Mouse (Mus musculus): Measurements from ENCODE around the gene Mamstr. TPM values are rescaled to one million over a fixed set of nuclear protein-coding genes. Genes with fewer than 3 reads are reported as not detected.

Gene Mamstr
- polyA plus RNA-seq, 1 experiment from 2014 or later = 5.0 TPM

DNA sequence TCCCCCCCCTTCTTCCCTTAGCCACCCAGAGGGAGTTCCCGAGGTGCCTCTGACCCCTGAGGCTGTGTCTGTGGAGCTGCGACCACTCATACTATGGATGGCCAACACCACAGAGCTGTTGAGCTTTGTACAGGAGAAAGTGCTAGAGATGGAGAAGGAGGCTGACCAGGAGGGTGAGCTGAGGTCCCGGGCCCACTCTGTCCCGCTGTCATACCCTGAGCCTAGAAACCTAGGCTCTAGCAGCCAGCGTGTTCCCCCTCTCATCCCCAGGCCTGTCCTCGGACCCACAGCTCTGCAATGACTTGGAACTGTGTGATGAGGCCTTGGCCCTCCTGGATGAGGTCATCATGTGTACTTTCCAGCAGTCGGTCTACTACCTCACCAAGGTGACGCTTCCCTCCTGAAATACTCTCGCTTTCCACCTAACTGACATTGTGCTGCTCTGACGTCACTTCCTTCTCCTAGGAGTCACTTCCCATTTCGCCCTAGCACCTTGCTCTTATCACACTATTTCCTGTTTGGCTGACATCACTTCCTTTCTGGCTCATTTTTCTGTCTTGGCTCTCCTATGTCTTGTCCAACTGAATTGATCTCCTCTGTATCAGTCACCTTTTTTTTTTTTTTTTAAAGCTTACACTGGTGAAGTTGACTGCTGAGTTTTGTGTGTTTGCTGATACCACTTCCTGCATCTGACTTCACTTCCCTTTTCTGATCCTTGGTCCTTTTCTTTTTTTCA is 4.7 kb upstream of the Mamstr start:
- Histone ChIP-seq H3K36me3 (ENCODE audit: control insufficient read depth, insufficient read depth, low read length) (0 out of 2 replicates have a peak, but pooled peaks cover 4% of the 10 kb centered on the region), H3K4me2 (replicated peaks; ENCODE audit: low read depth, low read length) (no peak overlapping the region), H3K9me3 (ENCODE audit: control insufficient read depth, low read length) (no peaks in the 10 kb centered on the region; the same call in 1 of the 2 replicates), H3K4me1 (ENCODE audit: control insufficient read depth, insufficient read depth, low read length) (peaks cover 19% of the 10 kb centered on the region), H3K27me3 (ENCODE audit: control insufficient read depth, insufficient read depth, low read length) (0 out of 2 replicates have a peak, but pooled peaks cover 6% of the 10 kb centered on the region), H3K9ac (ENCODE audit: low read depth, low read length) (no peak overlapping the region), H3K4me3 (ENCODE audit: low read length) (no peak overlapping the region), H3K27ac (ENCODE audit: low read depth, low read length) (peak overlapping the region; percentile 9; the same call in 1 of the 2 replicates)
- no peak for ATAC-seq (ENCODE audit: low FRiP score, low TSS enrichment)
- WGBS = 83% methylated on average over 11 of the region's 11 CpGs

DNA sequence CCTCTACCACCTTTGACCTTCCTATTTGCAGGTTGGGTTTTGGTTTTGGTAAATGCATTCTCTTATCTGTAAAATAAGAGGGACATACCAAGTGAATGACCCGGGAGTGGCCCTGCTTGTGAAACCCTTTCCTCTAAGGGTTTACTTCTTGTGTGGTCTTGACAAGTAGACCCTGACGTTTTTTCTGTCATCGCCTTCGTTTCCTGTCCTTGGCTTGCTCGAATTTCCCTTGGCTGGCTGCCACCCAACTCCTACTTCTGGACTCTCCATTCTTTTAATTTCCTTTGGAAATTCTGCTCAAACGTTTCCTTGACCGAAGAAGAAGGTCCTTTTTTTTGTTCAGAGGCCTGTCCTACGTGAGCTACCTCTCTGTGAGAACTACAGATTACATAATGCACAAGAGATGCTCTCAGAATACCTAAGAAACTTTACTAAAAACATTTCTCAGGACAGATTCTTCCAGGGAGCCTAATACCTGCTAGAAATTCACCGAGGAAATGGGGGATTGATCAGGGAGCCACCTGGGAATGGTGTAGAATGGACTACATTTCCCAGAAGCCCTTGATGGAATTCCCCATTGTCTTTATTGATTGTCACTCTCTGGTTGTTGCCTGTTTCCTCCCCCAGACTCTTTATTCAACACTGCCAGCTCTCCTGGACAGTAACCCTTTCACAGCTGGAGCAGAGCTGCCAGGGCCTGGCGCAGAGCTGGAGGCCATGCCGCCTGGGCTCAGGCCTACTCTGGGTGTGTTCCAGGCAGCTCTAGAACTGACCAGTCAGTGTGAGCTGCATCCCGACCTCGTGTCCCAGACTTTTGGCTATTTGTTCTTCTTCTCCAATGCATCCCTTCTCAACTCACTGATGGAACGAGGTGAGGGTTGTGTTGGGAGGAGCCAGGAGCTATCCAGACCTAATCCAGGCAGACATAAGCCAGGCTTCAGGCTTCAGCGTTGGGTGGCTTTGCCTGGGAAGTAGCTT is 3.8 kb upstream of the Mamstr start:
- ATAC-seq (ENCODE audit: low FRiP score, low TSS enrichment) = no peak
- Histone ChIP-seq H3K4me3 (ENCODE audit: low read length) (no peak overlapping the region), H3K9me3 (ENCODE audit: control insufficient read depth, low read length) (no peaks in the 10 kb centered on the region; the same call in 1 of the 2 replicates), H3K9ac (ENCODE audit: low read depth, low read length) (no peak overlapping the region), H3K27me3 (ENCODE audit: control insufficient read depth, insufficient read depth, low read length) (0 out of 2 replicates have a peak, but pooled peaks cover 6% of the 10 kb centered on the region), H3K27ac (ENCODE audit: low read depth, low read length) (peak overlapping the region; percentile 13; the same call in 1 of the 2 replicates), H3K36me3 (ENCODE audit: control insufficient read depth, insufficient read depth, low read length) (0 out of 2 replicates have a peak, but pooled peaks cover 4% of the 10 kb centered on the region), H3K4me1 (ENCODE audit: control insufficient read depth, insufficient read depth, low read length) (peaks cover 27% of the 10 kb centered on the region), H3K4me2 (replicated peaks; ENCODE audit: low read depth, low read length) (no peak overlapping the region)
- 69% methylated on average over 15 of the region's 15 CpGs for WGBS

GRCm38 (mm10) chr7:45637710-45638109 is 2.1 kb upstream of the Mamstr start:
- H3K27ac ChIP-seq (ENCODE audit: low read depth, low read length) = no peak overlapping the region
- 0 out of 2 replicates have a peak, but pooled peaks cover 6% of the 10 kb centered on the region for H3K27me3 ChIP-seq (ENCODE audit: control insufficient read depth, insufficient read depth, low read length)
- WGBS = 96% methylated on average over 6 of the region's 6 CpGs
- peaks cover 36% of the 10 kb centered on the region for H3K4me1 ChIP-seq (ENCODE audit: control insufficient read depth, insufficient read depth, low read length)
- no peak overlapping the region for H3K4me3 ChIP-seq (ENCODE audit: low read length)
- H3K4me2 ChIP-seq (replicated peaks; ENCODE audit: low read depth, low read length) = peak overlapping the region; percentile 40; the same call in 1 of the 2 replicates
- no peak overlapping the region for H3K9ac ChIP-seq (ENCODE audit: low read depth, low read length)
- no peak for ATAC-seq (ENCODE audit: low FRiP score, low TSS enrichment)
- no peaks in the 10 kb centered on the region; the same call in 1 of the 2 replicates for H3K9me3 ChIP-seq (ENCODE audit: control insufficient read depth, low read length)
- 0 out of 2 replicates have a peak, but pooled peaks cover 4% of the 10 kb centered on the region for H3K36me3 ChIP-seq (ENCODE audit: control insufficient read depth, insufficient read depth, low read length)

DNA sequence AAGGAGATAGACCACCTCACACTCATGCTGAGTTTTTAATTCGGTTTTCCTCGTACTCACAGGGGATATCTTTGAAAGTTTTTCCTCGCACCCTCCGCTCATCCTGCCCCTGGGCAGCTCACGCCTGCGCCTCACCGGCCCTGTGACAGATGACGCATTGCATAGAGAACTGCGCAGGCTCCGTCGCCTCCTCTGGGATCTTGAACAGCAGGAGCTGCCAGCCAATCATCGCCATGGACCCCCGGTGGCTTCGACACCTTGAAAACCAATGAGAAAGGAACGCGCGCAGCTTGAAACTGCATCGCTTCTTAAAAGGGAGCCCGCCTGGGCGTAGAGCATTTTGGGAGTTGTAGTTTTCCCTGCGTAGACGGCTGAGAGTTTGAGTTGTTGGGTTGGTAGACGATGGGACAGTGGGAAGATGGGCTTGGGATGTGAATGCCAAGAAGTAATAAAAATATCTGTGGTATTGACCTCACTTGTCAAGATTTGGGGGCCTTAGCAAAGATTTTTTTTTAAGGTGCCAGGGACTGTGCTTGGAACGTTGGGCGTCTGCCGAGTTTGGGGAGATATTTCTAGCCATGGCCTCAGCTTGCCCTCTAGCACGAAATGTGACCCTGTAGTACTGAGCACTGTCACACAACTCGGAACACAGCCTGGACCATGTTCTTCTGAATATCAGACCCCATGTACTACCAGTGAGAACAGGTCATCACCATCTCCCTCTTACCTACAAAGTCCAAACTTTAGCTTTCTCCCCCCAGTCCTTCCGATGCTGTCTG is 965 bp upstream of the Mamstr start:
- 20% methylated on average over 29 of the region's 29 CpGs for WGBS
- Histone ChIP-seq H3K27me3 (ENCODE audit: control insufficient read depth, insufficient read depth, low read length) (no peaks in the 10 kb centered on the region), H3K9ac (ENCODE audit: low read depth, low read length) (peak overlapping the region; percentile 28), H3K4me2 (replicated peaks; ENCODE audit: low read depth, low read length) (peak overlapping the region; percentile 40), H3K4me1 (ENCODE audit: control insufficient read depth, insufficient read depth, low read length) (peaks cover 39% of the 10 kb centered on the region), H3K4me3 (ENCODE audit: low read length) (peak overlapping the region; percentile 20; the same call in 1 of the 2 replicates), H3K9me3 (ENCODE audit: control insufficient read depth, low read length) (no peaks in the 10 kb centered on the region; the same call in 1 of the 2 replicates), H3K36me3 (ENCODE audit: control insufficient read depth, insufficient read depth, low read length) (0 out of 2 replicates have a peak, but pooled peaks cover 4% of the 10 kb centered on the region), H3K27ac (ENCODE audit: low read depth, low read length) (0 out of 2 replicates have a peak overlapping the region, but pooled peaks have one; percentile 3)
- ATAC-seq (ENCODE audit: low FRiP score, low TSS enrichment) = peak; percentile 82

GRCm38 (mm10) chr7:45640191-45640957 is 597 bp downstream of the Mamstr start:
- no peak overlapping the region for H3K4me2 ChIP-seq (replicated peaks; ENCODE audit: low read depth, low read length)
- no peaks in the 10 kb centered on the region; the same call in 1 of the 2 replicates for H3K9me3 ChIP-seq (ENCODE audit: control insufficient read depth, low read length)
- 0 out of 2 replicates have a peak, but pooled peaks cover 4% of the 10 kb centered on the region for H3K36me3 ChIP-seq (ENCODE audit: control insufficient read depth, insufficient read depth, low read length)
- peaks cover 51% of the 10 kb centered on the region for H3K4me1 ChIP-seq (ENCODE audit: control insufficient read depth, insufficient read depth, low read length)
- H3K27ac ChIP-seq (ENCODE audit: low read depth, low read length) = peak overlapping the region; percentile 12; the same call in 1 of the 2 replicates
- H3K4me3 ChIP-seq (ENCODE audit: low read length) = no peak overlapping the region
- 56% methylated on average over 19 of the region's 19 CpGs for WGBS
- no peak for ATAC-seq (ENCODE audit: low FRiP score, low TSS enrichment)
- H3K27me3 ChIP-seq (ENCODE audit: control insufficient read depth, insufficient read depth, low read length) = no peaks in the 10 kb centered on the region
- H3K9ac ChIP-seq (ENCODE audit: low read depth, low read length) = no peak overlapping the region

DNA sequence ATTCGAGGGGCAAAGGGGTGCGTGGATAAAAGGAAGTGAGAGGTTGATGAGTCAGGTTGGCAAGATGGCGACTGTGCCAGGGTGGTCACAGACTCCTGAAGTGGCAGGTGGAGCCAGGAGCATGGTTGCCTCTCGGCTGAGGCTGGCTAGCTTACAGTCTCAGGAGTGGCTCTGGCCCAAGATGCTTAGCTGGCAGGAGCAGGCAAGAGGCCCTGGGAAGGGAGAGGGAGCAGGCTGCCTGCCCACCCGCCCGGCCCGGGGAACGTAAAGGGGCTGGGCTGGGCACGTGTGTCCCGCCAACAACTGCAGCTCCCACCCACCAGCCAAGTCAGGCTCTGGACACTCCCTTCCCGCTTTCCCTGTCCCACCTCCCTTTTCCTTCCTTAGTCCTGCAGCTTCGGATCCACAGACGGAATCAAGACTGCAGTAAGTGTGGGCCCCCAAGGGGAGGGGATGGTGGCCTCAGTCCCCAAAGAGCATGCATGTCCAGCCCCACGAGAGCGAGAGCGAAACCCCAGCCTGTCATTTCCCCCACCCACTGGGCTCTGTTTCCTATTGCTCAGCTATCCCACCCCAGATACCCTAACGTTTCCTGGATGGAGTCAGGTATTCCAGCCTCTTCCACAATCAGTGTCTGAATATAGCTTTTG is 1.7 kb downstream of the Mamstr start:
- H3K4me3 ChIP-seq (ENCODE audit: low read length) = peak overlapping the region; percentile 17; the same call in 1 of the 2 replicates
- H3K27ac ChIP-seq (ENCODE audit: low read depth, low read length) = 0 out of 2 replicates have a peak overlapping the region, but pooled peaks have one; percentile 24
- H3K9me3 ChIP-seq (ENCODE audit: control insufficient read depth, low read length) = no peaks in the 10 kb centered on the region
- 48% methylated on average over 17 of the region's 17 CpGs for WGBS
- no peak overlapping the region; the same call in 1 of the 2 replicates for H3K9ac ChIP-seq (ENCODE audit: low read depth, low read length)
- H3K4me1 ChIP-seq (ENCODE audit: control insufficient read depth, insufficient read depth, low read length) = peaks cover 46% of the 10 kb centered on the region
- H3K27me3 ChIP-seq (ENCODE audit: control insufficient read depth, insufficient read depth, low read length) = no peaks in the 10 kb centered on the region
- no peak for ATAC-seq (ENCODE audit: low FRiP score, low TSS enrichment)
- H3K4me2 ChIP-seq (replicated peaks; ENCODE audit: low read depth, low read length) = peak overlapping the region; percentile 82; the same call in 1 of the 2 replicates
- 0 out of 2 replicates have a peak, but pooled peaks cover 2% of the 10 kb centered on the region for H3K36me3 ChIP-seq (ENCODE audit: control insufficient read depth, insufficient read depth, low read length)

- 79% methylated on average over 5 of the region's 5 CpGs for WGBS
- 0 out of 2 replicates have a peak overlapping the region, but pooled peaks have one; percentile 24 for H3K27ac ChIP-seq (ENCODE audit: low read depth, low read length)
- peaks cover 46% of the 10 kb centered on the region for H3K4me1 ChIP-seq (ENCODE audit: control insufficient read depth, insufficient read depth, low read length)
- H3K4me2 ChIP-seq (replicated peaks; ENCODE audit: low read depth, low read length) = peak overlapping the region; percentile 82
- no peak for ATAC-seq (ENCODE audit: low FRiP score, low TSS enrichment)
- H3K36me3 ChIP-seq (ENCODE audit: control insufficient read depth, insufficient read depth, low read length) = no peaks in the 10 kb centered on the region
- H3K9ac ChIP-seq (ENCODE audit: low read depth, low read length) = no peak overlapping the region; the same call in 1 of the 2 replicates
- H3K27me3 ChIP-seq (ENCODE audit: control insufficient read depth, insufficient read depth, low read length) = no peaks in the 10 kb centered on the region
- H3K9me3 ChIP-seq (ENCODE audit: control insufficient read depth, low read length) = no peaks in the 10 kb centered on the region
- H3K4me3 ChIP-seq (ENCODE audit: low read length) = peak overlapping the region; percentile 46; the same call in 1 of the 2 replicates
Observed at GRCm38 (mm10) chr7:45642083-45642482, 2.3 kb downstream of the Mamstr start.

All from kidney, embryonic 14.5 days (tissue).